Mouse (Mus musculus) kidney, postnatal 0 days (tissue): Measurements from ENCODE around the gene Dcpp2. TPM values are rescaled to one million over a fixed set of nuclear protein-coding genes. Genes with fewer than 3 reads are reported as not detected.
"Not testable (repeated sequence)": the region's sequence is repeated elsewhere in the genome, so short reads cannot be mapped to it uniquely, and the experiment has no call there.

Experiments used
- ATAC-seq: fragments of 200-750 bp; cut with Nextera tagmentation; replicated peaks from 2 replicates; pipeline ENCODE4 v1.8.0; 2017; ENCODE audit warnings: low read depth, moderate number of reproducible peaks, moderate TSS enrichment, moderate library complexity; ENCODE audit not compliant: low FRiP score
- DNase-seq: peaks from one replicate; pipeline ENCODE4 v3.0.0-alpha.2; 2016; ENCODE audit warnings: low spot score
- H3K27ac ChIP-seq: fragments of 300-500 bp; sonication (generic); 2 replicates; pipeline ENCODE4 v1.5.1; 2014; ENCODE audit warnings: mild to moderate bottlenecking
- H3K27me3 ChIP-seq: fragments of 300-500 bp; sonication (generic); 2 replicates; pipeline ENCODE4 v1.6.1; 2014; ENCODE audit warnings: low read length, mixed read lengths; ENCODE audit not compliant: insufficient read depth
- H3K36me3 ChIP-seq: fragments of 300-500 bp; sonication (generic); 2 replicates; pipeline ENCODE4 v1.6.1; 2014; ENCODE audit warnings: low read length, mixed read lengths; ENCODE audit not compliant: insufficient read depth
- H3K4me1 ChIP-seq: fragments of 300-500 bp; sonication (generic); replicated peaks from 2 replicates; pipeline ENCODE4 v1.6.1; 2014; ENCODE audit warnings: antibody characterized with exemption, low read length, mixed read lengths; ENCODE audit not compliant: insufficient read depth
- H3K4me2 ChIP-seq: fragments of 300-500 bp; sonication (generic); 2 replicates; pipeline ENCODE4 v1.6.1; 2014; ENCODE audit warnings: mild to moderate bottlenecking, low read length, moderate library complexity, mixed read lengths
- H3K4me3 ChIP-seq: fragments of 300-500 bp; sonication (generic); replicated peaks from 2 replicates; pipeline ENCODE4 v1.5.1; 2014; ENCODE audit warnings: low read depth, low read length
- H3K9ac ChIP-seq: fragments of 300-500 bp; sonication (generic); 2 replicates; pipeline ENCODE4 v1.6.1; 2014; ENCODE audit warnings: low read depth, low read length
- H3K9me3 ChIP-seq: fragments of 300-500 bp; sonication (generic); replicated peaks from 2 replicates; pipeline ENCODE4 v1.6.1; 2016; ENCODE audit warnings: low read length, inconsistent platforms, mixed read lengths
- CTCF ChIP-seq: IDR thresholded peaks from 2 replicates; pipeline ENCODE4 v1.5.1; 2016; ENCODE audit warnings: antibody characterized with exemption, low read depth, mild to moderate bottlenecking, moderate library complexity
- WGBS: fragments of 180-500 bp; shearing (Covaris S2); extraction: QIAGEN DNeasy Blood & Tissue Kit; methylation state at CpG from one replicate; pipeline ENCODE4 v1.1.7; 2014; 5-methylcytosine and 5-hydroxymethylcytosine counted together
- polyA plus RNA-seq: library from polyadenylated mRNA; unstranded; fragments of >200 nt; fragmentation: Nextera tagmentation; extraction: Ambion mirVana; gene quantifications from 2 replicates; pipeline ENCODE4 v1.2.1, GENCODE M21; 2015

Dcpp2 gene
- polyA plus RNA-seq, 1 experiment from 2014 or later, result not detected

DNA sequence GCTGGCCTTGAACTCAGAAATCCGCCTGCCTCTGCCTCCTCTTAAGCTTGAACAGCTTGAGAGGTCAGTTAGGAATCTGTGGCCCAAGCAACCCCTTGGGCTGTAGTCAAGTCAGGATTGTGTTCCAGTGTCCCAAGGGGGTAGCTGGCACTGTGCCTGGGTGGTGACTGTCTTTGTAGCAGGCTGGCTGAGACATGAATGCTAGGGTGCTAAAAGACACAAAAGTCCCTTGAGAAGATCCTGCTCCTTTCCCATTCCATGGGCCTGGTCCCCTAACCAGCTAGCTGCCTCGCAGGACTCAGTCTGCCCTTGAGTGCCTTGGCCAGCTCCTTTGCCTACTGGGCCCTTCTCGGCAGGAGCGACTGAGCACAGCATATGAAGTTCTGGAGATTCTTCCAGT lies 17.8 kb upstream of the Dcpp2 start:
- Histone ChIP-seq H3K4me1 (no peaks in the 10 kb centered on the region), H3K27ac (no peak overlapping the region), H3K4me2 (no peak overlapping the region), H3K4me3 (no peak overlapping the region), H3K36me3 (no peaks in the 10 kb centered on the region), H3K9ac (no peak overlapping the region), H3K27me3 (no peaks in the 10 kb centered on the region), H3K9me3 (no peaks in the 10 kb centered on the region)
- no peak for TF ChIP-seq CTCF
- 92% methylated on average over 4 of the region's 4 CpGs for WGBS
- no peak for DNase-seq
- ATAC-seq, result no peak

DNA sequence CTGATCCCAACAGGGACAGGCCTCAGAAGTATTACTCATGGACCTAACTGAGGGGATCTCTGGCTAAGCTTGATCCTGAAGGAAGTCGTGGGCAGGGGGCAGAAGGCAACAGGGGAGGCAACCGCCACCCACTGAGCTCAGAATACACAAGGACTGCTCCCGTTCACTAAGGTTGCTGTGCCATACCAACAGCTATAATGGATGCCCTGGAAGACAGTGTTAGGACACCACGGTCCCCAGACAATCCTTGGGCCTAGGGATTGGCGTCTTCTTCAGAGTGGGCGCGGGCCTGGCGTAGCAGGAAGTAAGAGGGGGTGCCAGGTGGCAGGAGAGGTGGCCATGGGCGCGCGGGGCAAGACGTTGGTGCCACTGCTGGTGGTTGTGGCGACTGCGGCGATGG lies 12.9 kb upstream of the Dcpp2 start, which contains the start of gene Prss21:
TSS of gene Prss21 (plus strand) at position 301 of the 400 bp plus-strand sequence.
- Histone ChIP-seq H3K4me2 (no peak within 1 kb of the TSS), H3K27ac (no peak within 1 kb of the TSS), H3K27me3 (no peaks in the 10 kb centered on the region), H3K36me3 (no peaks in the 10 kb centered on the region), H3K4me1 (no peaks in the 10 kb centered on the region), H3K9me3 (no peaks in the 10 kb centered on the region), H3K9ac (no peak within 1 kb of the TSS), H3K4me3 (no peak within 1 kb of the TSS)
- DNase-seq (no peak), ATAC-seq (no peak)
- WGBS, result 85% methylated on average over 15 of the region's 15 CpGs
- no peak for TF ChIP-seq CTCF

DNA sequence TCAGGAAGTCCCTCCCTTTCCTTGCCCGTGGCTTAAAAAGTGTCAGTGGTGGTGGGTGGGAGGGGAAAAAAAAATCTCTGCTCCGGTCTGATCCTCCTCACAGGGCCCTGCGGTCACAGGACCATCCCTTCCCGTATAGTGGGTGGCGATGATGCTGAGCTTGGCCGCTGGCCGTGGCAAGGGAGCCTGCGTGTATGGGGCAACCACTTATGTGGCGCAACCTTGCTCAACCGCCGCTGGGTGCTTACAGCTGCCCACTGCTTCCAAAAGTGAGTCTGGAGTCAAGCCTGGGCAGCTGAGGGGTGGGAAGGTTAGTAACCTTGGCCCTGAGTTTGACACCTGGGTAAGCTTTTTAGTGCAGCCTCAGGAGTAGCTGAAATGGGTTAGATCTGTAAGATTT lies 12.2 kb upstream of the Dcpp2 start:
- H3K4me3 ChIP-seq, result no peak overlapping the region
- no peak for DNase-seq
- ATAC-seq, result no peak
- TF ChIP-seq CTCF, result no peak
- no peaks in the 10 kb centered on the region for H3K27me3 ChIP-seq
- H3K9ac ChIP-seq, result no peak overlapping the region
- no peak overlapping the region for H3K27ac ChIP-seq
- no peaks in the 10 kb centered on the region for H3K36me3 ChIP-seq
- no peaks in the 10 kb centered on the region for H3K9me3 ChIP-seq
- H3K4me1 ChIP-seq, result no peaks in the 10 kb centered on the region
- 85% methylated on average over 11 of the region's 11 CpGs for WGBS
- no peak overlapping the region for H3K4me2 ChIP-seq

DNA sequence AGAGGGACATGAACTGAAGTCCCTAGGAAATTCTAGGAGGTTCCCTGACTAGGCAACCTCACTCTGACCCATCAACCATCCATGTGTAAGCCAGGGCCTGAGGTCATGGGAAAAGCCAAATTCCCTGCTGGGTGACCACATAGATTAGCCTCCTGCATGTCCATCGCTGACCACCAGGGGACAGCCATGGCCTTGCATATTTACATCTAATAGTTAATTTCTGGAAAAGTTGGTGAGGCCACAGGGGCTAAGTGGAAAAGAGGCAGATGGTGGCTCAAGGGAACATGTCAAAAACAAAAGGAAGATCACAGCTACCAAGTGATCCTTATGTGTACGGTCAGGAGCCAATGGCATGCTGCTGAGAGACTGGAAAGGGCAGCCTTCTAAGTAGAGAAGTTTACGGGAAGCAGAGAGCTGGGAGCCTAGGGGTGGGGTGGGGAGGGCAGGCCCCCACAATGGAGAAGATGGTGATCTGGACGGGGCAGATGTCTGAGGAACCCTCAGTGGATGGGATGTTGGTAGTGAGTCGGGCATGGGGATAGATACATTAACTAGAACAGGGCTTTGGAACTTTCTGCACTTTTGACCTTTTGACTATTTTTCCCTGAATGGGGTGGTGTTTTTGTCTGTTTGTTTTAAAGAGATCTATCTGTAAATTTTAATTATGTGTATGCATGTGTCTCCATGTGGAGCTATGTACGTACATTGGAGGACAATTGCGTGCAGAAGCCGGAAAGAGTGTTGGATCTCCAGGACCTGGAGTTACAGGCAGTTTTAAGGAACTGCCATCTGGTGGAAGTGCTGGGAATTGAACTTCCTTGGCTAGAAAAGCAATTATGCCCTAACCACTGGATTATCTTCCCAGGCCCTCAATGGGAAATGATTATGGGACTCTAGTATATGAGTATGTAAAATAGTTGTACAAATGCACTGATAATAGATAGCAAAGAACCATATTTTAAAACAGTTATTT lies 6.5 kb upstream of the Dcpp2 start:
- DNase-seq, result peak; percentile 81
- peak; percentile 89 for TF ChIP-seq CTCF
- no peaks in the 10 kb centered on the region for H3K27me3 ChIP-seq
- no peaks in the 10 kb centered on the region for H3K36me3 ChIP-seq
- 39% methylated on average over 8 of the region's 8 CpGs for WGBS
- H3K4me3 ChIP-seq, result no peak overlapping the region
- no peaks in the 10 kb centered on the region for H3K9me3 ChIP-seq
- H3K4me2 ChIP-seq, result no peak overlapping the region
- H3K4me1 ChIP-seq, result no peaks in the 10 kb centered on the region
- H3K9ac ChIP-seq, result no peak overlapping the region
- ATAC-seq, result 0 out of 2 replicates have a peak, but pooled peaks have one; percentile 52
- no peak overlapping the region for H3K27ac ChIP-seq

DNA sequence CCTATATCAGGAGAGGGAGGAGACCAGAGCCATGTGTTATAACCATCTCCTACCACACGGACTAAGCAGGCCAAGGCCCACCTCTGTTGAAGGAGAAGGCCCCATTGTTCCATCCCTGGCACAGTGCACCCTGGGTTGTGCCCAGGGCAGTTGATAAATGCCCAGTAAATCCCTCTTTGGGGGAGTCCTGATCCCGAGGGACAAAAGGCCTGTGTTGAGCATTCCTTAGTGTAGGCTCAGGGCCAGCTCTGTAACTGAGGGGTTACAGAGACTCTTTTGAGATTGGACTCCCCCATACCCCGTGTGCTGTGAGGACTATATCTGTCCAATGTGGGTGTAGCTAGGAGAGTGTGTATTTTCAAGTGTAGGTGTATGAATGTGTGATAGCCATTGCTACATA lies 3.9 kb upstream of the Dcpp2 start:
- Histone ChIP-seq H3K27ac (no peak overlapping the region), H3K4me2 (no peak overlapping the region), H3K4me3 (no peak overlapping the region), H3K36me3 (no peaks in the 10 kb centered on the region), H3K4me1 (no peaks in the 10 kb centered on the region), H3K9ac (no peak overlapping the region), H3K9me3 (no peaks in the 10 kb centered on the region), H3K27me3 (no peaks in the 10 kb centered on the region)
- no peak for DNase-seq
- TF ChIP-seq CTCF, result no peak
- WGBS, result 49% methylated on average over 3 of the region's 3 CpGs
- ATAC-seq, result no peak

DNA sequence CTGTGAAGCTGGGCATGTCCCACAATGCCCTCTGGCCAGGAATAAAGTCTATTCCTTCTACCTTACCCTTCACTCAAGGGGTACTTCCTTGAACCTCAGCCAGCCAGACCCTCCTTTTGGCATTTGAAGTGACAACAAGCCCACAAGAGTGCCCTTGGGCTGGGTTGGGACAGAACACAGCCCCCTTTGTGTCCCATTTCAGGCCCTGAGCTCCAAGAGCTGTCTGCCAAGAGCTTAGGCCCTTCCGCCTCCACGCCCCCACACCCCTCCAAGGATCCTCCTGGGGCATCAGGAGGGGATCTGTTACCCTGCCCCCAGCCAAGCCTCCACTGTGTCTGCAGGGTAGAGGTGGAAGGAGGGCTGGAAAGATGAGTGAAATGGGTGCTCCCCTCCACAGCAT lies 3.5 kb upstream of the Dcpp2 start:
- ATAC-seq, result no peak
- DNase-seq, result no peak
- Histone ChIP-seq H3K27ac (no peak overlapping the region), H3K4me3 (no peak overlapping the region), H3K36me3 (no peaks in the 10 kb centered on the region), H3K9me3 (no peaks in the 10 kb centered on the region), H3K4me2 (no peak overlapping the region), H3K27me3 (no peaks in the 10 kb centered on the region), H3K9ac (no peak overlapping the region), H3K4me1 (no peaks in the 10 kb centered on the region)
- 72% methylated on average over 2 of the region's 2 CpGs for WGBS
- TF ChIP-seq CTCF, result no peak

DNA sequence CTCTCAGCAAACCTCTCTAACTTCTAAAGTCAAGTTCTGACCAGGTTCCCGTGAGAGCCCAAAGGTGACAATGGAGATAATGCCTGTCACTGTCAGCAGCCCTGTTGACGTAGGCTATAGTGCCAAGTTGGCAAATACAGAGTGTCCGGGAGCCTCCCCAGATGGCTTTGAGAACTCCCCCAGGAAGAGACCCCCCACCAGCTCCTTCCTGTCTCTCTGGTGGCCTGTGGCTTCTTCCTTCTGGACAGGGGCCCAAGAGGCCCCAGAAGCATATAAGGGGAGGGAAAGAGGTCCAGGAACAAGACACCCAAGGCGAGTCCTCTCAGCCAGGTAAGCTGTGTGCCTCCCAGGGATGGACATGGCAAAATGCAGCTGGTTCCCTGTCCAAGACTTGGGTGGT lies 36.5 kb downstream of the Dcpp2 start, which contains the start of gene Dcpp3:
TSS of gene Dcpp3 (plus strand) at position 301 of the 400 bp plus-strand sequence.
- not testable (repeated sequence) for H3K27me3 ChIP-seq, H3K4me3 ChIP-seq, H3K27ac ChIP-seq, H3K36me3 ChIP-seq, H3K4me2 ChIP-seq, ATAC-seq, H3K9ac ChIP-seq, H3K4me1 ChIP-seq, H3K9me3 ChIP-seq, DNase-seq
- 69% methylated on average over 4 of the region's 4 CpGs for WGBS
